Mouse (Mus musculus): ENCODE data around the gene Plk2.

GRCm38 (mm10) chr13:110395916-110396685 lies 1.3 kb downstream of the Plk2 start:
- no peak for TF ChIP-seq CTCF (IDR thresholded peaks at IDR 0.05; ENCODE audit: low read depth)
- no peak for TF ChIP-seq EP300 (IDR thresholded peaks at IDR 0.05; ENCODE audit: low read depth)
